Mouse (Mus musculus) hindbrain, embryonic 12.5 days (tissue): ENCODE results near the gene Gm42791. TPM values are rescaled to one million over a fixed set of nuclear protein-coding genes. Genes with fewer than 3 reads are reported as not detected.
A peak's percentile ranks its signal among the peaks of the same experiment; 100 is the strongest.

Source experiments
- ATAC-seq: fragments of 200-750 bp; cut with Nextera tagmentation; 2 replicates; pipeline ENCODE4 v1.8.0; 2017; ENCODE audit warnings: moderate TSS enrichment; ENCODE audit not compliant: low FRiP score
- H3K27ac ChIP-seq: fragments of 300-500 bp; sonication (generic); 2 replicates; pipeline ENCODE4 v1.5.1; 2016; ENCODE audit warnings: mild to moderate bottlenecking
- H3K27me3 ChIP-seq: fragments of 300-500 bp; sonication (generic); 2 replicates; pipeline ENCODE4 v1.6.1; 2016; ENCODE audit warnings: mild to moderate bottlenecking
- H3K36me3 ChIP-seq: fragments of 300-500 bp; sonication (generic); 2 replicates; pipeline ENCODE4 v1.6.1; 2016; ENCODE audit warnings: mild to moderate bottlenecking
- H3K4me1 ChIP-seq: fragments of 300-500 bp; sonication (generic); 2 replicates; pipeline ENCODE4 v1.6.1; 2016
- H3K4me2 ChIP-seq: fragments of 300-500 bp; sonication (generic); replicated peaks from 2 replicates; pipeline ENCODE4 v1.6.1; 2016; ENCODE audit warnings: mild to moderate bottlenecking
- H3K4me3 ChIP-seq: fragments of 300-500 bp; sonication (generic); 2 replicates; pipeline ENCODE4 v1.5.1; 2016; ENCODE audit warnings: mild to moderate bottlenecking
- H3K9ac ChIP-seq: fragments of 300-500 bp; sonication (generic); 2 replicates; pipeline ENCODE4 v1.6.1; 2016; ENCODE audit warnings: mild to moderate bottlenecking, moderate library complexity
- H3K9me3 ChIP-seq: fragments of 300-500 bp; sonication (generic); replicated peaks from 2 replicates; pipeline ENCODE4 v1.6.1; 2016; ENCODE audit warnings: mild to moderate bottlenecking
- WGBS: fragments of 180-500 bp; shearing (Covaris S2); methylation state at CpG from one replicate; pipeline ENCODE4 v1.1.7; 2016; 5-methylcytosine and 5-hydroxymethylcytosine counted together
- polyA plus RNA-seq: library from polyadenylated mRNA; unstranded; fragments of >200 nt; fragmentation: Nextera tagmentation; extraction: Ambion mirVana; gene quantifications from 2 replicates; pipeline ENCODE4 v1.2.1, GENCODE M21; 2016

Gm42791 gene
- polyA plus RNA-seq, 1 experiment from 2014 or later = 0.49 TPM

DNA sequence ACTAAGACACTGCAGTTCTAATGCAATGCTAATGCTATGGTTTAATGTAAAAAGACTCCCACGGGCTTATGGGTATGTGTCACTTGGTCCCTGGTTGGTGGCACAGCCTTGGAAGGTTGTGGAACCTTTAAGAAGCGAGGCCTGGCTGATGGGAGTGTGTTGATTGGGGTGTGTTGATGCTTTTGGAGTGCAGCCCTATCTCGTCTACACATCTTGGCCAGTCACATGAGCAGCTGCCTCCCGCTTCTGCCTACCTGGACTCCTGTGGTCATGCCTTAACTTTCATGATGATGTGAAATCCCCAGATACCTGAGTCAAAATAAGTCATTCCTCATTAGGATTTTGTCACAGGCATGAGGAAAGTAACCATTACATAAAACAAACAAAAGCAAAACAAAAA, 88.6 kb downstream of the Gm42791 start:
- Histone ChIP-seq H3K27me3 (no peaks in the 10 kb centered on the region), H3K27ac (no peak overlapping the region), H3K36me3 (peaks cover 15% of the 10 kb centered on the region), H3K9me3 (no peaks in the 10 kb centered on the region), H3K9ac (no peak overlapping the region), H3K4me2 (no peak overlapping the region), H3K4me3 (no peak overlapping the region), H3K4me1 (peaks cover 34% of the 10 kb centered on the region)
- ATAC-seq = no peak
- 82% methylated on average over 4 of the region's 4 CpGs for WGBS

DNA sequence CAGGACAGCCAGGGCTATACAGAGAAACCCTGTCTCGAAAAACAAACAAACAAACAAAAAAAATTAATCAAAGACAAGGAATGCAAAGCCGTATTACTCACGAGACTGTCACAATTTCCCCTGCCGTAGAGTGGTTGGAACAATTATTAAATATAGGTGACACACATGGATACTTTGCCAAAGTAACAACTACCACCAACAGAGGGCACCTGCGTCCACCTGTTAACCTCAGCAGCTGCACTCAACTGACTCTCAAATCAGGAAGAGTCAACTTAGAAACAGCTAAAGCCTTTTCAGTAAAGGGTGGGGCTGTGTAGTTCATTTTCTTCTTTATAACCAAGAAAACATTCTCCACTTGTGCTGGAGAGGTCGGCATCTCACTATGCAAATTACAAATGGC, 90.1 kb downstream of the Gm42791 start:
- H3K36me3 ChIP-seq = peaks cover 15% of the 10 kb centered on the region
- no peak overlapping the region for H3K4me3 ChIP-seq
- H3K4me1 ChIP-seq = peaks cover 34% of the 10 kb centered on the region
- ATAC-seq = no peak
- H3K4me2 ChIP-seq = no peak overlapping the region
- H3K9ac ChIP-seq = no peak overlapping the region
- H3K9me3 ChIP-seq = no peaks in the 10 kb centered on the region
- no peaks in the 10 kb centered on the region for H3K27me3 ChIP-seq
- H3K27ac ChIP-seq = no peak overlapping the region
- 78% methylated on average over 6 of the region's 6 CpGs for WGBS

DNA sequence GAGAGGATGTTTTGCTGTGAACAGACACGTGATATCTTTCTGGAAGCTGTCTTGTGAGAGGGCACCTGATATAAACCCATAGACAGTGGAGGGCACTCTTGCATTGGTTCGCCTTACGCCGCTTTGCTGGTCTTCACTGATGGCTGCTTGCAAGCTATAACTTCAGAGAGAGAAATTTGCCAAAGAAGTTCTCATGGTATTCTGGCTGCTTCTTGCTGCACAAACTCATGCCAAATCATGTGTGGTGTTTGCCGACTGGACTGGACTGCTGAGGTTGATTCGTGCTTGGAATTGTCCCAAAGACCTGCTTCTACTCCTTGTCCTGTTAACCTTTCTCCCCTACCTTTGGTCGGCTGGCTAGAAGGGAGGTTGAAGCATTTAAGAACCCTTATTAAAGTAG, 95.6 kb downstream of the Gm42791 start:
- H3K4me3 ChIP-seq = no peak overlapping the region
- 95% methylated on average over 7 of the region's 7 CpGs for WGBS
- no peak overlapping the region for H3K9ac ChIP-seq
- no peak overlapping the region for H3K4me2 ChIP-seq
- H3K27ac ChIP-seq = no peak overlapping the region
- no peak for ATAC-seq
- no peaks in the 10 kb centered on the region for H3K27me3 ChIP-seq
- peaks cover 18% of the 10 kb centered on the region for H3K36me3 ChIP-seq
- no peaks in the 10 kb centered on the region for H3K9me3 ChIP-seq
- H3K4me1 ChIP-seq = peaks cover 19% of the 10 kb centered on the region

DNA sequence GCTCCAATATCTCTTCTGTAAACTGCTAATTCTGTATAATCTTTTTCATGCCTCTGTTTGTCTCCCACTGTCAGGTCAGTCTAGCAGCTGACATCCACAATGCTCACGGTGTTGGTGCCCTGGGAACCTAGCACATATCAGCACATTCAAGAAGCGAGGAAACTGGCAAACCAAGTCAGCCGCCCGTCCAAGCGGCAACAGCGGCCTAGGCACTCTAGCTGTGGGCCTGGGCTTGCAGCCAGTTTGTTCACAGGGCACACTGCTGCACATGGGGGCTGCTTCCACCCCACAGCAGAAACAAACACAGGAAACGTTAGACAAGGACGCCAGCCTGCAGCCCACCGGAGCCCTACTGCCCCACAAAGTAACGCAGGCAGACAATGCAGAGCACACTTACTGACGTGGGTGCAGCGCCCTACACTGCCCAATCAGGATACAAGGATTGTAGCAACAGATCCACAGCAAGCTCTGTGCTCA, 97.0 kb downstream of the Gm42791 start:
- peaks cover 15% of the 10 kb centered on the region for H3K36me3 ChIP-seq
- no peak for ATAC-seq
- no peaks in the 10 kb centered on the region for H3K9me3 ChIP-seq
- no peak overlapping the region for H3K27ac ChIP-seq
- H3K4me1 ChIP-seq = peaks cover 19% of the 10 kb centered on the region
- no peak overlapping the region for H3K4me2 ChIP-seq
- no peaks in the 10 kb centered on the region for H3K27me3 ChIP-seq
- H3K9ac ChIP-seq = no peak overlapping the region
- no peak overlapping the region for H3K4me3 ChIP-seq
- 74% methylated on average over 12 of the region's 12 CpGs for WGBS

DNA sequence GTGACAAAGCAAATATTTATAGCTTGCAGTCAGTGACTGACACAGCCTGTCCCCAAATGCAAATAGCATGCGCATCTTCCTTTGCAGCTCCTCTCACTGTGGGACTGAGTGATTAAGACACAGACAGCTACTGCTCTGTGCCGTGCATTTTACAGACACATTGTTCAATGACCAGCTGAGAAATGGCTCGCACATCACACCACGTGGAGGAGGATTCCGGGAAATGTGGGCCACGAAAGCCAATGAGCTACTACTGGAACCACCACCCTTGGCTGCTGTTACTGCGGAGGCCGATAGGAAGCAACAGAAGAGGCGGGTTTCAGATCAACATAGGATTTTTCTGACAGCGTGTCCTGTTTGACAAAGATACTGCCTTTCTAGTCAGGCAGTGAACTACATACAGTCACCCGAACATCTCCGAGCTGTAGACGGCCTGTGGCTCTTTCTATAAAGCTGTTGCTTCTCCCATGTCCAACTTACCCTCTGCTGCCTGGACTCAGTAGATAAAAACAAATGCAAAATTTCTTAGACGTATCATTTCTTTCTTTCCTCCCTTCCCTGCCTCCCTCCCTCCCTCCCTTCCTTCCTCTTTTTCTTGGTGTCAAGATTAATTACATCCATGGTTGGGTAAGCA, 97.8 kb downstream of the Gm42791 start:
- Histone ChIP-seq H3K27ac (0 out of 2 replicates have a peak overlapping the region, but pooled peaks have one; percentile 4), H3K4me1 (peaks cover 19% of the 10 kb centered on the region), H3K4me2 (no peak overlapping the region), H3K27me3 (no peaks in the 10 kb centered on the region), H3K9ac (no peak overlapping the region), H3K36me3 (peaks cover 22% of the 10 kb centered on the region), H3K9me3 (no peaks in the 10 kb centered on the region), H3K4me3 (no peak overlapping the region)
- ATAC-seq = no peak
- 65% methylated on average over 14 of the region's 14 CpGs for WGBS

DNA sequence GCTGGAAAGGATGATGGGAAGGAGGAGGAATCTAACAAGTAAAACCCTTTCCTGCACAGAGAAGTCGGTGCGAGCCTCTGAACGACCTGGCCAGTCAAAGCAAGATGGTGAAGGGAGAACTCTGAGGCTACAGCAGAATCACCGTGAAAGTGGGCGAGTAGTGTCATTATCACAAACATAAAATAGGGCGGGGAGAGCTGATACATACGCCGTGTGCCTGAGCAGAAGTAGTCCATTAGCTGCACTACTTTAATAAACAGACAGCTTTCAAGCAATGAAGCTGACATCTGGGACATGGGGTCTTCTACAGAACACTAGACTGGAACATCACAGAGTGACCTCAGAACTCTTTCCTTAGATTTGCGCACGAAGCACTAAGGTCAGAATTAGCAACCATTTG, 98.4 kb downstream of the Gm42791 start:
- 87% methylated on average over 10 of the region's 10 CpGs for WGBS
- Histone ChIP-seq H3K27ac (no peak overlapping the region), H3K4me3 (no peak overlapping the region), H3K4me1 (peaks cover 19% of the 10 kb centered on the region), H3K9ac (no peak overlapping the region), H3K4me2 (no peak overlapping the region), H3K36me3 (peaks cover 25% of the 10 kb centered on the region), H3K9me3 (no peaks in the 10 kb centered on the region), H3K27me3 (no peaks in the 10 kb centered on the region)
- no peak for ATAC-seq

DNA sequence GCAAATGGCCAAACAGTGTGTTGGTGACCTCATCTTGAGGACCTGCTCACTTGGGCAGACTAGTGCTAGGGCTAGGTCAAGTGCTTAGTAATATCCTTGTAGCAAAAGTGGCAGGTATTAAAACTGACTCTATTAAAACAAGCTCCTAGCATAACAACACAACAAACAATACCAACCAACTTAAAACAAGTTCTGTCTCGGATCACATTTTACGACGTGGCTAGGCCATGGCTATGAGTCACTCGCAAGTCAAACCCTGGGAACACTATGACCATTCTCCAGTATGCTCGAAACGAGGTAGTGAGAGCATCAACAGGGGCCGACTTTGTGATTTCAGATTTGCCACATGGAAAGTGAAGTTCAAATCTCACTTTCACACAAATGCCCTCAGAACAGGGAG, 99.1 kb downstream of the Gm42791 start:
- ATAC-seq = no peak
- Histone ChIP-seq H3K27me3 (no peaks in the 10 kb centered on the region), H3K4me1 (peaks cover 19% of the 10 kb centered on the region), H3K36me3 (peaks cover 31% of the 10 kb centered on the region), H3K9ac (no peak overlapping the region), H3K27ac (no peak overlapping the region), H3K4me2 (no peak overlapping the region), H3K9me3 (no peaks in the 10 kb centered on the region), H3K4me3 (no peak overlapping the region)
- 90% methylated on average over 7 of the region's 7 CpGs for WGBS

DNA sequence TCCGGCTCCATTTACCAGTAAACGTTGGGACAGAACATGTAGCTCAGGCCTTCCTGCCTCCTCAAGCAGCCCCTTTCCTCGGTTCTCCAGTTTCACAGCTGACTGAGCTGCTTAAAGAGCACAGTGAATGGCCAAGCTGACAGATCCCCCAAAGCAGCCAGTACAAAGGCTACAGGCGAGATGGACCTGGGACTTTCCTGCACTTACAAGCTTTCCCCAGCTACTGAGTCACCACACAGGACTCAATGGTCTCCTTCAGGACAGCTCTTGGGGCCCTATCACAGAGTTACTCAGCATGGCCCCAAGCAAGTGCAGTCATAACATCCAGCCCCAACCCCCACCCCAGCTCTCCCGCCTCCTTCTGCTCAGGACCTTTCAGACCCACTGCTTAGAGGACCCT, 99.9 kb downstream of the Gm42791 start:
- Histone ChIP-seq H3K27ac (no peak overlapping the region), H3K9me3 (no peaks in the 10 kb centered on the region)
- 37% methylated on average over 5 of the region's 5 CpGs for WGBS

DNA sequence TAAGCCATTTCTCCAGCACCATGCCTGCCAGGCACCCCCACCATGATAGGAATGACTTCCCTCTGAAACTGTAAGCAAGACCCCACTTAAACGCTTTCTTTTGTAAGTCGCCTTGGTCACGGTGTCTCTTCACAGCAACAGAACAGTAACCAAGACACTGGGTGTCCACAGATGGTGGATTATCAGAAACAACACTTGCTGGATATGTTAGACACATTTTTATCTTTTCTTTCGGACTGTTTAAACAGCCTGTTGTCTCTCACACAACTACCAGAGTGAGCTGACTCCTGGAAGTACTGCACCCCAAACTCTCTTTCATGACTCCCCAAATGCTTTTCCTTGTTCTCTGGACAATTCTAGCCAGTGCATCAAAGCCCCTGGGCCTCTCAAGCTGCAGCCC, 104.7 kb downstream of the Gm42791 start:
- H3K27ac ChIP-seq = no peak overlapping the region
- H3K4me1 ChIP-seq = peaks cover 13% of the 10 kb centered on the region
- no peak overlapping the region for H3K4me3 ChIP-seq
- H3K4me2 ChIP-seq = no peak overlapping the region
- H3K9me3 ChIP-seq = no peaks in the 10 kb centered on the region
- no peak for ATAC-seq
- H3K36me3 ChIP-seq = peaks cover 47% of the 10 kb centered on the region
- WGBS = 98% methylated on average over 4 of the region's 4 CpGs
- H3K9ac ChIP-seq = no peak overlapping the region
- H3K27me3 ChIP-seq = no peaks in the 10 kb centered on the region

More for the DNA sequence above, 99.9 kb downstream of the Gm42791 start:
- no peak for ATAC-seq
- peaks cover 37% of the 10 kb centered on the region for H3K36me3 ChIP-seq
- no peak overlapping the region for H3K9ac ChIP-seq
- no peak overlapping the region for H3K4me2 ChIP-seq
- no peaks in the 10 kb centered on the region for H3K27me3 ChIP-seq
- no peak overlapping the region for H3K4me3 ChIP-seq
- peaks cover 19% of the 10 kb centered on the region for H3K4me1 ChIP-seq

DNA sequence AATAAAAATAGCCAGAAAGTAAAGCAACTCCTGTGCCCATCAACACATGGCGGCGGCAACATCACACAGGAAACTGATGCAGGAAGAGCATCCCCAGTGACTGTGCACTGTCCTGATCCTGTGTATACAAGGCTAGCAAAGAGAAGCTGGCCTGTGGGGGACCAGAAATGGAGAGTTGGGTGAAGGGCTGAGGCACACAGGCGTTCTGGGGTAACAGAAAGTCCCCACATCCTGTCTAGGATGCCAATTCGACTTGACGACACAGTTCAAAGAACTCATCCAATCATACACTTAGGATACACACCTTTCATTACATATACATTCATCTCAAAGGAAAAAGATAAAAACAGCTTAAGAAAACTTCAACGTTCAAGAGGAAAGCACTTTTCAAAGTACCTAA, 106.9 kb downstream of the Gm42791 start:
- Histone ChIP-seq H3K27me3 (no peaks in the 10 kb centered on the region), H3K9me3 (no peaks in the 10 kb centered on the region), H3K4me1 (peaks cover 7% of the 10 kb centered on the region), H3K27ac (no peak overlapping the region), H3K9ac (no peak overlapping the region), H3K4me2 (no peak overlapping the region), H3K4me3 (no peak overlapping the region), H3K36me3 (peaks cover 51% of the 10 kb centered on the region)
- WGBS = 93% methylated on average over 6 of the region's 6 CpGs
- no peak for ATAC-seq

DNA sequence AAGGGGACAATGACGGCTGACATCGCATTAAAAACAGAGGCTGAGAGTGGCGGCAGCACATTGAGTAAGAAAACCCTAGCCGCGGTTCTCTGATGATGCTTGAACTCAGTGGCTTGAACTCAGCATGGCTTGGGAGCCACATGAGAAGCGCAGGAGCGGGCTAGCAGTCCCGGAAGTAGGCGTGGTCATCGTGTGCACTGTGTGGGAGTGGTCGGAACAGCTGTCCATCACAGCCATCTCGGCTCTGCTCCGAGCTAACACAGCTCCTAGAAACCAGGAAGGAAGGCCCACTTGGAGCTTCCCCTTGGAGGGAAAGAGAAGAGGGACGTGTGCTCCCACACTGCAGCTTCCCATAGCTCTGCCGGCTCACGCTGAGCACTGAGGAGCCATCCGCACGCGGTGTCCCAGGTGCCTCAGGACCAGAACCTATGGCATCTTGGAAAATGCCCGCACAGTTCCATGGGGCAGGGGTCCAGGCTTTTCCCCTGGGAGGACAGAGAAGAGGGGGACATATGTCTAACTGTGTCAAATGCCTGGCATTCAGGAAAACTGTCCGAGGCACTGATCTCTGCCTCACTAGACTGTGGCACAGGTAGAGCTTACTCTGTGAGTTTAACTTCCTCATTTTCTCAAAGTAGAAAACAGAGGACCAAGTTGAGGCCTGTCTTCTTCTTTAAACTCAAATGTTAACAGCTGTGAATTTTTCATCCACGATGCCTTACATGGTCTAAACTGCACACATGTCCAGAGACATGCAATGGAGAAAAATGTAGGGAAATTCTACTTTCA, 108.9 kb downstream of the Gm42791 start:
- ATAC-seq = peak; percentile 94
- Histone ChIP-seq H3K4me2 (peak overlapping the region; percentile 43), H3K4me3 (peak overlapping the region; percentile 7; the same call in 1 of the 2 replicates)

DNA sequence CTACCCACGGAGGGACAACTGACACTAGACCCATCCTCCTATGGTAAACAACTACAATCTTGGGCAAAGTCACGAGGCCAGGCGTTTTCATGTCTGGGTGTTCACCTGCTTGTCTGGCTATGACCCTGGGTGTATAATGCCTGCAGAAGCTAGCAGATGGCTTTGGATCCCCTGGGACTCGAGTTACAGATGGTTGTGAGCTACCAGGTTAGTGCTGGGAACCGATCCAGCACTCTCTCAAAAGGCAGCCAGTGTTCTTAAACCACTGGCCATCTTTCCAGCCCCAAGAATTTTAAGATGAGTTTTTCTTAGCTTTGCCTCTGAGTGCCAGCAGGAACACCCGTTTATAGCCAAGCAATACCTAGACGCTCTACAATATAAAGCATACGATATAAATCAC, 111.3 kb downstream of the Gm42791 start:
- Histone ChIP-seq H3K27ac (no peak overlapping the region), H3K9ac (no peak overlapping the region), H3K27me3 (no peaks in the 10 kb centered on the region), H3K4me3 (no peak overlapping the region), H3K9me3 (peaks cover 6% of the 10 kb centered on the region; the same call in 1 of the 2 replicates), H3K4me1 (peaks cover 7% of the 10 kb centered on the region), H3K4me2 (no peak overlapping the region), H3K36me3 (peaks cover 39% of the 10 kb centered on the region)
- ATAC-seq = no peak
- WGBS = 90% methylated on average over 8 of the region's 8 CpGs

More for the DNA sequence above, 108.9 kb downstream of the Gm42791 start:
- Histone ChIP-seq H3K9ac (no peak overlapping the region; the same call in 1 of the 2 replicates), H3K27me3 (no peaks in the 10 kb centered on the region), H3K9me3 (no peaks in the 10 kb centered on the region), H3K36me3 (peaks cover 36% of the 10 kb centered on the region), H3K4me1 (peaks cover 7% of the 10 kb centered on the region), H3K27ac (0 out of 2 replicates have a peak overlapping the region, but pooled peaks have one; percentile 40)
- WGBS = 32% methylated on average over 22 of the region's 22 CpGs
